Mouse (Mus musculus): ENCODE measurements around the gene Ddr1. TPM values are rescaled to one million over a fixed set of nuclear protein-coding genes. Genes with fewer than 3 reads are reported as not detected.

Ddr1 gene
- not detected in 2 replicates for polyA plus RNA-seq (2012; ENCODE audit: insufficient read depth, insufficient read length, low replicate concordance, missing spikeins)

GRCm38 (mm10) chr17:35704621-35705464 lies at the start of gene Ddr1:
TSS of gene Ddr1 (minus strand) at chr17:35704621.
- 16% methylated on average over 19 of the region's 19 CpGs for WGBS
- TF ChIP-seq POLR2A (IDR thresholded peaks at IDR 0.05; ENCODE audit: insufficient read depth, low read depth, low read length) (no peak), CTCF (IDR thresholded peaks at IDR 0.05; ENCODE audit: insufficient read depth, low read depth, low read length) (no peak)
- H3K4me3 ChIP-seq (ENCODE audit: insufficient read depth, low read depth, low read length) = peak within 1 kb of the TSS; percentile 46

DNA sequence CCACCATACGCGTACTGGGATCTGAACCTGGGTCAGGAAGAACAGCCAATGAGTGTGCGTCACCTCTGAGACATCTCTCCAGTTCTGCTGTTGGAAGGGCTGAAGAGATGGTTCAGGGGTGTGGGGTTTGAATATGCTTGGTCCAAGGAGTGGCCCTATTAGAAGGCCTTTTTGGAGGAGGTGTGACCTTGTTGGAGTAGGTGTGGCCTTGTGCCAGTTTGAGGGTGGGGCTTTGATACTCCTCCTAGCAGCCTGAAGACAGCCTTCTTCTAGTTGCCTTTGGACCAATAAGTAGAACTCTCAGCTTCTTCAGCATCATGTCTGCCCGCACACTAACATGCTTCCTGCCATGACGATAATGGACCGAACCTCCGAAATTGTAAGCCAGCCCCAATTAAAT lies 49.2 kb upstream of the Ddr1 start:
- no peak for TF ChIP-seq CTCF (IDR thresholded peaks at IDR 0.05; ENCODE audit: insufficient read depth, low read depth, low read length)
- no peak for TF ChIP-seq POLR2A (IDR thresholded peaks at IDR 0.05; ENCODE audit: insufficient read depth, low read depth, low read length)
- H3K27ac ChIP-seq (ENCODE audit: insufficient read depth, low read depth, low read length) = no peak overlapping the region
- H3K4me1 ChIP-seq (ENCODE audit: control insufficient read depth, insufficient read depth, low read length) = peaks cover 10% of the 10 kb centered on the region
- H3K4me3 ChIP-seq (ENCODE audit: insufficient read depth, low read depth, low read length) = no peak overlapping the region
- WGBS = over 99% methylated on average over 7 of the region's 7 CpGs

More at GRCm38 (mm10) chr17:35704621-35705464, at the start of gene Ddr1:
- Histone ChIP-seq H3K4me1 (ENCODE audit: control insufficient read depth, insufficient read depth, low read length) (peaks cover 35% of the 10 kb centered on the region), H3K27ac (ENCODE audit: insufficient read depth, low read depth, low read length) (peak within 1 kb of the TSS; percentile 77)

GRCm38 (mm10) chr17:35752221-35752811 lies 47.9 kb upstream of the Ddr1 start:
- Histone ChIP-seq H3K27ac (ENCODE audit: insufficient read depth, low read depth, low read length) (0 out of 2 replicates have a peak overlapping the region, but pooled peaks have one; percentile 51), H3K4me1 (ENCODE audit: control insufficient read depth, insufficient read depth, low read length) (peaks cover 10% of the 10 kb centered on the region), H3K4me3 (ENCODE audit: insufficient read depth, low read depth, low read length) (no peak overlapping the region)
- WGBS = 31% methylated on average over 7 of the region's 7 CpGs
- TF ChIP-seq CTCF (IDR thresholded peaks at IDR 0.05; ENCODE audit: insufficient read depth, low read depth, low read length) (no peak), POLR2A (IDR thresholded peaks at IDR 0.05; ENCODE audit: insufficient read depth, low read depth, low read length) (no peak)

GRCm38 (mm10) chr17:35749685-35750084 lies 45.3 kb upstream of the Ddr1 start:
- TF ChIP-seq CTCF (IDR thresholded peaks at IDR 0.05; ENCODE audit: insufficient read depth, low read depth, low read length) (no peak), POLR2A (IDR thresholded peaks at IDR 0.05; ENCODE audit: insufficient read depth, low read depth, low read length) (no peak)
- WGBS = 77% methylated on average over 10 of the region's 10 CpGs

DNA sequence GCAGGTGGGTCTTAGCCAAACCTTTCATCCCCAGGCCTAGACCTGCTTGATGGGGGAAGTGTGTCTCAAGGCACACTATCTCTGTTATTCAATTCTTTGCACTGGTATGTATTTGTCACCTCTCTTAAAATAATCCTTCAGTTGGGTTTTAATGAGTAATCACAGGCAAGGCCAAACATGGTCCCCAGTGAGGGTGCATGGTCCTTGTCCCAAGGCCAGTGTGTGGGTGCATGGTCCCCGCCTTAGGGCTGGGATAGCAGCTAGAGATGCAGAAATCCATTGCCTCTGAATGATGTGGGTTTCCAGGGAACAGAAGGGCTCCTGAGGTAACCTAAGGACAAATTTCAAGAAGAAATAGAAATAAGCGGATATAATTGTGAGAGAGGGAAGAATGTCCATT lies 39.9 kb upstream of the Ddr1 start:
- no peak for TF ChIP-seq POLR2A (IDR thresholded peaks at IDR 0.05; ENCODE audit: insufficient read depth, low read depth, low read length)
- no peak for TF ChIP-seq CTCF (IDR thresholded peaks at IDR 0.05; ENCODE audit: insufficient read depth, low read depth, low read length)
- Histone ChIP-seq H3K4me3 (ENCODE audit: insufficient read depth, low read depth, low read length) (no peak overlapping the region), H3K27ac (ENCODE audit: insufficient read depth, low read depth, low read length) (no peak overlapping the region), H3K4me1 (ENCODE audit: control insufficient read depth, insufficient read depth, low read length) (no peaks in the 10 kb centered on the region)
- 98% methylated on average over 2 of the region's 2 CpGs for WGBS

More at GRCm38 (mm10) chr17:35749685-35750084, 45.3 kb upstream of the Ddr1 start:
- Histone ChIP-seq H3K27ac (ENCODE audit: insufficient read depth, low read depth, low read length) (no peak overlapping the region), H3K4me3 (ENCODE audit: insufficient read depth, low read depth, low read length) (no peak overlapping the region), H3K4me1 (ENCODE audit: control insufficient read depth, insufficient read depth, low read length) (peaks cover 10% of the 10 kb centered on the region)

GRCm38 (mm10) chr17:35742948-35743347 lies 38.5 kb upstream of the Ddr1 start:
- H3K4me3 ChIP-seq (ENCODE audit: insufficient read depth, low read depth, low read length) = no peak overlapping the region
- H3K4me1 ChIP-seq (ENCODE audit: control insufficient read depth, insufficient read depth, low read length) = no peaks in the 10 kb centered on the region
- TF ChIP-seq CTCF (IDR thresholded peaks at IDR 0.05; ENCODE audit: insufficient read depth, low read depth, low read length) (no peak), POLR2A (IDR thresholded peaks at IDR 0.05; ENCODE audit: insufficient read depth, low read depth, low read length) (no peak)
- WGBS = 82% methylated on average over 3 of the region's 3 CpGs
- H3K27ac ChIP-seq (ENCODE audit: insufficient read depth, low read depth, low read length) = no peak overlapping the region

DNA sequence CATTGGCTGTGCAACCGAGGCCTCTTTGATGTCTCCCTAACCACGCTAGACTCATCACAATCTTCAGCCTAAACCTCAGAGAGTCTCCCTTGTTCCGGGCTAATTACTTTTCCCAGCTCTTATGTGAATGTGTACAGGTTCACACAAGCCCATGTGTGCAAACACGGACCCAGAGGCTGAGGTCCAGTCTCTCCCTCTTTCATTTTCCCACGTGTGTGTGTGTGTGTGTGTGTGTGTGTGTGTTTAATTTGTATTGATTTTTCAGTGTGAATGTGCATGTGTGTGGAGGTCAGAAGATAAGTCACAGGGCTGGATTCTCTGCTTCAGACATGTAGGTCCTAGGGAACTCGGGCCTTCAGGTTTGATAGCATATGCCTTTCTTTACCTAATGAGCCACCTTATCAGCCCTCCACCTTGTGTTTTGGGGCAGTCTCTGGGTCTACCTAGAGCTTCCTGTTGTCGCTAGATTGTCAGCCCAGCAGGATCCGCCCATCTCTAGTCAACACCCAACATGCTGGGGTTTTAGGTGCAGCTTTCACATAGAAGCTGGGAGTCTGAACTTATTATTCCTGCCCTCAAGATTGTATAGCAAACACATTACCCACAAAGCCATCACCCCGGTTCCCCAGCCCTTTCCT lies 37.3 kb upstream of the Ddr1 start:
- WGBS = 87% methylated on average over 9 of the region's 9 CpGs
- no peak overlapping the region for H3K4me3 ChIP-seq (ENCODE audit: insufficient read depth, low read depth, low read length)
- H3K27ac ChIP-seq (ENCODE audit: insufficient read depth, low read depth, low read length) = no peak overlapping the region
- no peak for TF ChIP-seq CTCF (IDR thresholded peaks at IDR 0.05; ENCODE audit: insufficient read depth, low read depth, low read length)
- TF ChIP-seq POLR2A (IDR thresholded peaks at IDR 0.05; ENCODE audit: insufficient read depth, low read depth, low read length) = no peak
- H3K4me1 ChIP-seq (ENCODE audit: control insufficient read depth, insufficient read depth, low read length) = no peaks in the 10 kb centered on the region

GRCm38 (mm10) chr17:35740276-35740880 lies 36.0 kb upstream of the Ddr1 start:
- TF ChIP-seq POLR2A (IDR thresholded peaks at IDR 0.05; ENCODE audit: insufficient read depth, low read depth, low read length) = no peak
- no peak for TF ChIP-seq CTCF (IDR thresholded peaks at IDR 0.05; ENCODE audit: insufficient read depth, low read depth, low read length)

More at GRCm38 (mm10) chr17:35740276-35740880, 36.0 kb upstream of the Ddr1 start:
- H3K4me1 ChIP-seq (ENCODE audit: control insufficient read depth, insufficient read depth, low read length) = peaks cover 5% of the 10 kb centered on the region; the same call in 1 of the 2 replicates
- H3K4me3 ChIP-seq (ENCODE audit: insufficient read depth, low read depth, low read length) = no peak overlapping the region
- 68% methylated on average over 5 of the region's 5 CpGs for WGBS
- no peak overlapping the region for H3K27ac ChIP-seq (ENCODE audit: insufficient read depth, low read depth, low read length)

All from olfactory bulb, adult 2 months (tissue).